Mouse (Mus musculus) G1E (cell line): ENCODE data around the gene Cep170b.

Experiments
- CTCF ChIP-seq: IDR thresholded peaks from 2 replicates; pipeline ENCODE4 v1.5.1; 2012; ENCODE audit warnings: low read depth, low read length, inconsistent platforms, mixed read lengths
- GATA1 ChIP-seq: IDR thresholded peaks from 2 replicates; pipeline ENCODE4 v1.6.1; 2012; ENCODE audit warnings: borderline replicate concordance, low read length, inconsistent platforms, mixed read lengths
- TAL1 ChIP-seq: conservative IDR thresholded peaks from 2 replicates; pipeline ENCODE4 v1.6.1; 2012; ENCODE audit warnings: low read depth, low read length, inconsistent platforms, mixed read lengths

DNA sequence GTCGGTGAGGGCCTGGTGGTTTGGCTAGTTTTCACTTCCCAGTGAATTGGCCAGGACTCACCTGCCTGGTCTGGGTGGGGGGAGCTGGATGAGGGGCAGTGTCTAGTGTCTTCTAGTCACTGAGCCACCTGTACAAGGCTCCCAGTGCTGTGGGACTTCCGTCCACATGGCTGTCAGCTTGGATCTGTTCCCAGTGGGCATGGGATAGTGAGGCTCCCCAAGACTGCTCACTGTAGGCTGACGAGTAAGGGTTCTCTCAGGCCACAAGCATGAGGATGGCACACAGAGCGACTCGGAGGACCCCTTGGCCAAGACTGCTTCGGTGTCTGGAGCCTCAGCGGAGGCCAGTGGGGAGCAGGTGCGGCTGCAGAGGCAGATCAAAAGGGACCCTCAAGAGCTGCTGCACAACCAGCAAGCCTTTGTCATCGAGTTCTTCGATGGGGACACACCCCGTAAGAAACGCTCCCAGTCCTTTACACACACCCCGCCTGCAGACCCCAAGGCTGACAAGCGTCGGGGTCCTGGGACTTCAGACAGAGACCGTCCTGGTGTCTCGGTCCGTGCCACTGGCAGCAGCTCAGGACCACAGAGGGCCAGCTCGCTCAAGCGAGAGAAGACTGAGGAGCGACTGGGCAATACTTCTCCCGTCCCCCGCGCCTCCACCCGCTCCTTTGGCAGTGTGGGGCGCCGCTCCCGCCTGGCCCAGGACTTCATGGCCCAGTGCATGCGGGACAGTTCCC is 15.8 kb downstream of the Cep170b start:
- TF ChIP-seq CTCF (no peak), TAL1 (no peak), GATA1 (no peak)
